Mouse (Mus musculus): ENCODE results near the gene Ccl5. TPM values are rescaled to one million over a fixed set of nuclear protein-coding genes. Genes with fewer than 3 reads are reported as not detected.
A peak's percentile ranks its signal among the peaks of the same experiment; 100 is the strongest.
"Not testable (repeated sequence)": the region's sequence is repeated elsewhere in the genome, so short reads cannot be mapped to it uniquely, and the experiment has no call there.

The Ccl5 gene
- not detected for total RNA-seq (2021)
- long read RNA-seq, experiment 1, result 0 reads
- long read RNA-seq, experiment 2, result 0 reads

GRCm38 (mm10) chr11:83530360-83530759, at the start of gene Ccl5:
Gene Ccl5, minus strand, starts transcription at chr11:83530518.
- intact Hi-C loops (cut with DNase I), result no loop called here
- no peak for DNase-seq (ENCODE audit: low spot score in 2 of 2)

GRCm38 (mm10) chr11:83578999-83579398, 48.7 kb upstream of the Ccl5 start:
- DNase-seq (ENCODE audit: low spot score in 2 of 2), result no peak
- intact Hi-C loops (cut with DNase I), result no loop called here

GRCm38 (mm10) chr11:83578186-83578760, 48.0 kb upstream of the Ccl5 start, which contains the start of gene Ccl9:
Gene Ccl9, minus strand, starts transcription at chr11:83578636.
- intact Hi-C loops (cut with DNase I), result no loop called here
- peak; percentile 10 to 17 for DNase-seq (ENCODE audit: low spot score in 2 of 2)

GRCm38 (mm10) chr11:83576927-83577555, 46.7 kb upstream of the Ccl5 start:
- intact Hi-C loops (cut with DNase I), result no loop called here
- no peak for DNase-seq (ENCODE audit: low spot score in 2 of 2)

GRCm38 (mm10) chr11:83572834-83573233, 42.5 kb upstream of the Ccl5 start:
- DNase-seq (ENCODE audit: low spot score in 2 of 2), result no peak

GRCm38 (mm10) chr11:83572223-83572622, 41.9 kb upstream of the Ccl5 start:
- intact Hi-C loops (cut with DNase I), result no loop called here
- DNase-seq (ENCODE audit: low spot score in 2 of 2), result peak; percentile 15 to 26

More at GRCm38 (mm10) chr11:83572834-83573233, 42.5 kb upstream of the Ccl5 start:
- intact Hi-C loops (cut with DNase I), result no loop called here

GRCm38 (mm10) chr11:83570189-83570588, 39.9 kb upstream of the Ccl5 start:
- DNase-seq (ENCODE audit: low spot score in 2 of 2), result no peak

GRCm38 (mm10) chr11:83569249-83569648, 38.9 kb upstream of the Ccl5 start:
- intact Hi-C loops (cut with DNase I), result no loop called here
- DNase-seq (ENCODE audit: low spot score in 2 of 2), result no peak

More at GRCm38 (mm10) chr11:83570189-83570588, 39.9 kb upstream of the Ccl5 start:
- intact Hi-C loops (cut with DNase I), result no loop called here

GRCm38 (mm10) chr11:83568786-83569185, 38.5 kb upstream of the Ccl5 start:
- DNase-seq (ENCODE audit: low spot score in 2 of 2), result no peak
- intact Hi-C loops (cut with DNase I), result no loop called here

GRCm38 (mm10) chr11:83568061-83568460, 37.7 kb upstream of the Ccl5 start:
- DNase-seq (ENCODE audit: low spot score in 2 of 2), result no peak

GRCm38 (mm10) chr11:83567311-83567710, 37.0 kb upstream of the Ccl5 start:
- intact Hi-C loops (cut with DNase I), result no loop called here
- DNase-seq (ENCODE audit: low spot score in 2 of 2), result no peak

More at GRCm38 (mm10) chr11:83568061-83568460, 37.7 kb upstream of the Ccl5 start:
- intact Hi-C loops (cut with DNase I), result no loop called here

- no peak for DNase-seq (ENCODE audit: low spot score in 2 of 2)
- intact Hi-C loops (cut with DNase I), result no loop called here
Observed at GRCm38 (mm10) chr11:83566617-83567016, 36.3 kb upstream of the Ccl5 start.

- DNase-seq (ENCODE audit: low spot score in 2 of 2), result peak; percentile 15 to 55
- intact Hi-C loops (cut with DNase I), result no loop called here
Observed at GRCm38 (mm10) chr11:83563754-83564153, 33.4 kb upstream of the Ccl5 start.

- DNase-seq (ENCODE audit: low spot score in 2 of 2), result no peak
- intact Hi-C loops (cut with DNase I), result no loop called here
Observed at GRCm38 (mm10) chr11:83562311-83562887, 32.1 kb upstream of the Ccl5 start.

- DNase-seq (ENCODE audit: low spot score in 2 of 2), result peak in 1 of 2 experiments; percentile 16
- intact Hi-C loops (cut with DNase I), result no loop called here
Observed at GRCm38 (mm10) chr11:83560405-83560804, 30.1 kb upstream of the Ccl5 start.

GRCm38 (mm10) chr11:83557074-83557473, 26.8 kb upstream of the Ccl5 start:
- intact Hi-C loops (cut with DNase I), result no loop called here
- DNase-seq (ENCODE audit: low spot score in 2 of 2), result no peak

GRCm38 (mm10) chr11:83556085-83556781, 25.9 kb upstream of the Ccl5 start:
- peak; percentile 49 to 91 for DNase-seq (ENCODE audit: low spot score in 2 of 2)
- intact Hi-C loops (cut with DNase I), result loop anchor here (1.0 kb wide), 1 partner anchor 183 kb away; no protein-coding TSS in a partner anchor

GRCm38 (mm10) chr11:83551668-83552067, 21.4 kb upstream of the Ccl5 start:
- no peak for DNase-seq (ENCODE audit: low spot score in 2 of 2)
- intact Hi-C loops (cut with DNase I), result no loop called here

GRCm38 (mm10) chr11:83551037-83551436, 20.7 kb upstream of the Ccl5 start:
- DNase-seq (ENCODE audit: low spot score in 2 of 2); intact Hi-C loops (cut with DNase I): not testable (repeated sequence)

GRCm38 (mm10) chr11:83550186-83550632, 19.9 kb upstream of the Ccl5 start:
- intact Hi-C loops (cut with DNase I), result no loop called here
- no peak for DNase-seq (ENCODE audit: low spot score in 2 of 2)

Data from left cerebral cortex, postnatal 14 days (tissue).